Mouse (Mus musculus) central nervous system, embryonic 14 days (tissue): ENCODE data around the gene Pigp. TPM values are rescaled to one million over a fixed set of nuclear protein-coding genes. Genes with fewer than 3 reads are reported as not detected.

ENCODE experiments used
- polyA plus RNA-seq: library from polyadenylated mRNA; depleted of rRNA; stranded (reverse); fragments of >200 nt; gene quantifications from 2 replicates; pipeline ENCODE4 v1.2.3, GENCODE M21; 2012; rRNA removed

Gene Pigp
- polyA plus RNA-seq = 96.1 and 104 TPM in 2 replicates

GRCm38 (mm10) chr16:94371301-94371931 is at the start of gene Pigp:
Pigp (minus strand) TSS chr16:94371842.

GRCm38 (mm10) chr16:94370173-94370914 is 1.3 kb downstream of the Pigp start, which contains the start of gene Ttc3:
Ttc3 (plus strand) TSS chr16:94370618.

GRCm38 (mm10) chr16:94327781-94328711 is 43.6 kb downstream of the Pigp start, which contains the start of gene Ripply3:
Ripply3 (plus strand) TSS chr16:94328420.

GRCm38 (mm10) chr16:94313229-94314030 is 58.2 kb downstream of the Pigp start, which contains the start of gene Hlcs:
Hlcs (minus strand) TSS chr16:94313571.

Other genes starting within 250 kb of the Pigp start
- gene Hlcs, start 58.3 kb downstream of the Pigp start, polyA plus RNA-seq = 6.5 and 7.5 TPM in 2 replicates
- 1.3 and 1.6 TPM in 2 replicates for gene Ripply3, start 43.4 kb downstream of the Pigp start, polyA plus RNA-seq
- 294 and 316 TPM in 2 replicates for gene Ttc3, start 1.2 kb downstream of the Pigp start, polyA plus RNA-seq
- 73.0 and 74.2 TPM in 2 replicates for gene Vps26c, start 155.0 kb upstream of the Pigp start, polyA plus RNA-seq
- gene Dyrk1a, start 198.2 kb upstream of the Pigp start, polyA plus RNA-seq = 40.9 and 43.9 TPM in 2 replicates